Mouse (Mus musculus): ENCODE data around the gene Prickle1.

The Prickle1 gene

GRCm38 (mm10) chr15:93594888-93595698, 598 bp downstream of the Prickle1 start:
- peak; percentile 82 for DNase-seq (ENCODE audit: extremely low spot score, low spot score)

- peak; percentile 50 for DNase-seq (ENCODE audit: extremely low spot score, low spot score)
Measured at GRCm38 (mm10) chr15:93594296-93594887, 1.3 kb downstream of the Prickle1 start.

GRCm38 (mm10) chr15:93592596-93592995, 3.1 kb downstream of the Prickle1 start:
- no peak for DNase-seq (ENCODE audit: extremely low spot score, low spot score)

DNA sequence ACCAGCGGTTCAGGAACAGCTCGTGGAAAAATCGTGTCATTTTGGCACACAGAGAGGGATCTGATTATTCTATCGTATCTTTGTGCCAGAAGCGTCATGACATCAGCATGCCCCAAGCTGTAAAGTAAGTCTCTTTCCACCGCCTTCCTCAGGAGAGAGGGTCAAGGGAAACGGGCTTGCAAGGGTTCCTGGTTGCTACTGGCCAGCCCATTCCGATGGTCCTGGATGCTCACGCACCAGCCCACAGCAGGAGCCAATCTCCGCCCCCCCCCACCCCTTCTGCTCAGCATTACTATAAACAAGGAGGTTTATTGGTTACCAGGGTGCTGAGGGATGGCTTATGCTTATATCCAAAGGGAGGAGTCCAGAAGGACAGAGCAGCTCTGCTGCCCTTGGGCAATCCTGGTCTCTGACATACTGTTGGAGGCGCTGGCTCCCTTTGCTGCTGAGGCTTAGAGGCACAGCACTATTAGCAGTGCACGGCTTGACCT, 3.8 kb downstream of the Prickle1 start:
- peak; percentile 66 for DNase-seq (ENCODE audit: extremely low spot score, low spot score)

DNA sequence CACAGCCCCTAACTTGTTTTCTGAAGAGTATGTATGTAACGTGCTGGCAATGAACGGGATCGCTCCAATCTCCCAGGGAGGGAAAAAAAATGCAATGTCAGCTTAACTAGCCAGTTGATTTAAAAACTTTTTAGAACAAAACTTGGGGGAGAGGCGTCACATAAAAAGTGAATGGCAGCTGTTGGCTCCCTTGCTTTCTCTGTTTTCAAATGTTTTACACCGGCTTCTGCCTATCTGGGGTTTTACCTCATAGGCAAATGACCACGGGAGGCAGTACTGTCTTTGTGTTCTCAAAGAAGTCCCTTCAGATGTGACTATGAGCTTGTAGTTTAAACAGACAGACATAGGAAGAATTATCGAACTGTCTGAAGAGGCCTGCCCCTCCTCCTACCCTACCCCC, 4.3 kb downstream of the Prickle1 start:
- DNase-seq (ENCODE audit: extremely low spot score, low spot score) = no peak

DNA sequence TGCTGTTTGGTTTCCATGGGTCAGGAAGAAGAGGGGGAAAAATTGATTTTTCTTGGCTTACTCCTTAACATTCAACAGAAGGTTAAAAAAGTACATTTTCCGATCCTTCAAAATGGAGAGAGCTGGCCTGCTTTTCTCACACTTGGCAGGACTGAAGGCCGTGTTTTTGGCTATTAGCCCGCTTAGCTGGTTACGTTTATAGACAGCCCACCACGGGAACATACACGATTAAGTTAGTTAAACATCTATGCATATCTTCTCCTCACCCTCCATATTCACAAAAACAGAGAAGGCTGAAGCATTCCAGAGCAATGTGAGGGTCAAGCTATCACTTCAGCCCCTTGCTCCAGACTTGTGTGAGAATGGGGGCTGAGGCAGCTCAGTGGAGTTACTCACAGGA, 7.3 kb downstream of the Prickle1 start:
- no peak for DNase-seq (ENCODE audit: extremely low spot score, low spot score)

DNA sequence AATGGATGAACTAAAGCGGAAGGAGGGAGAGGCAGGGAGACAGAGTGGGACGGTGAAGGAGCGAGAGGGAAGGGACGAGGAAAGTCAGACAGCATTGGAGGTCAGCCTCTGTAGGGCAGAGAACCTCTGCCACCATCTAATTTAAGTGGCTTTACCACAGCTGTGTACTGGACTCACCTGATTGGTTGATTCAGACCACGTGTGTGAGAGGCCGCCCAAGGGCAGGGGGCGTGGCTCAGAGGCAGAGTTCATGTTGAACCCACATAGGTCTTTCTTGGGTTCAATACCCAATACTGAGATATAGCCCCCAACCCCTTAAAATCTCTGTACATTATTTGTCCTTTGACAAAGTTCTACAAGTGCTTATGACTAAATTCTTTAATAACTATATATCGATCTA, 8.0 kb downstream of the Prickle1 start:
- DNase-seq (ENCODE audit: extremely low spot score, low spot score) = no peak

DNA sequence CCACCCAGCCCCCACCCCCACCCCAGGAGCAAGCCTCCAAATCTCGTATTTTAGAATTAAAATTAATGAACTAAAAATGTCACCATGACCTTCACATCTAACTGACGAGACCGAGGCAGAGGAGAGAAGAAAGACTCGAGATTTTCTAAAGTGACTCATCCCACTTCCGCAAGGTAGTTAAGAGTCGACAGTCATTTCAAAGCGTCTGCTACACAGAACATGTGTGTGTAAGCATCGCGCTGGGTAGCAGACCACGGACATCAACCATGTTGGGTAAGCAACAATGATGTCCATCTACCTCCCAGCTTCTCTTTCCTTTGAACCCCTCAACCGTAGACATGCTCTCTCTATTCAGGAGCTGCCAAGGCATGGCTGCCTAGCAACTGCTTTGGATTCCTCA, 12.6 kb downstream of the Prickle1 start:
- no peak for DNase-seq (ENCODE audit: extremely low spot score, low spot score)

DNA sequence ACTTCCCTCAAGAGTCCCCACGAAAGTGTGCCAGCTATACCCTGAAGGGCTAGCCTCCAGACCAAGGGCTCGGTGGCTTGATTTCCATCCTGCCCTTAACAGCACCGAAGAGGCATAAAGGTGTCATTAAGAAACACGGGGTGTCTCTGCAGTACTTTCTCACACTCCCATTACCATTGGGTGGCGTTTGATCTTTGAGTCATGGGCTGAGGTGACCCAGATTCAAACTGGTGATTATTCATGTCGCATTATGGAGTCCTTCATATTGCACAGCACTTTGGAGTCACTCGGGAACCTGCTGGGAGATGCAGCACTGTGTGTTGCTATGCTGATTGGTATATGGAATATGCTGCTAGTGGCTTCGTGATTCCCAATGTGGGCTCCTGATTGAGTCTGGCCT, 14.0 kb downstream of the Prickle1 start:
- no peak for DNase-seq (ENCODE audit: extremely low spot score, low spot score)

DNA sequence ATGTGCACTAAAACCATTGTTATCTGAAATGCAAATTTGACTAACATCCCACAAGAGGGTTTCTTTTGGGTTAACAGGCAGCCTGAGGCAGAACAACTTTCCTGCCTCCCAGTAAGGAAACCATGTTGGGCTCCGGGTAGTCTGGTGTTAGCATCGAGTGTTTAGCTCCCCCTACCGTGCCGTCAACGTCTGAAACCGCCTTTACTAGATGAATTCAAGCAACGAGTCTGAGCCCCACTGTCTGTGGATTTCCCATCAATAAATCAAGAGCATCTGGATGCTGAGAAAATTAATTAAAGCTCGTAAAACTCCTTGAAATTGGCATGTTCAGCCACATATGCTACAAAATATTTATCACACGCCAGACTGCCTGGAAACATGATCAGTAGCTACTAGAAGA, 15.8 kb downstream of the Prickle1 start:
- DNase-seq (ENCODE audit: extremely low spot score, low spot score) = no peak

DNA sequence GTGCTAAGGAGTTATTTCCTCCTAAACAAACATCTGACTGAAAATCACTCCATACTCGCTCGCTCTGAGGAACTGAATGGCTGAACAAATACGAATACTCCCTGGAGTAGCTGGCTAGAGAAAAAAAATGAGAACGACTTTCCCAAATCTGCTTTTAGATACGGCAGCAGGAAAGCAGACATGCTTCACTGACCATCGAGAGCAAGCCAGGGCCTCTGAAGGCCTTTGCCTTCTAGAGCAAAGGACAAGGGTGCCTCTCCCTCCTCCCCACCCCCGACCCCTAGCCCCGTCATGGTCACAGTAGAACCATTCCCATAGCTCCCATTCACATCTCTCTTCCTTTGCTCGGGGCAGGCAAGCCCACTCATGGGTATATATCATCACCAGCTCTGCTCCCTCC, 16.6 kb downstream of the Prickle1 start:
- no peak for DNase-seq (ENCODE audit: extremely low spot score, low spot score)

GRCm38 (mm10) chr15:93576361-93576760, 19.3 kb downstream of the Prickle1 start:
- no peak for DNase-seq (ENCODE audit: extremely low spot score, low spot score)

GRCm38 (mm10) chr15:93575884-93576283, 19.8 kb downstream of the Prickle1 start:
- peak; percentile 76 for DNase-seq (ENCODE audit: extremely low spot score, low spot score)

GRCm38 (mm10) chr15:93572889-93573288, 22.8 kb downstream of the Prickle1 start:
- DNase-seq (ENCODE audit: extremely low spot score, low spot score) = no peak

GRCm38 (mm10) chr15:93570881-93571495, 24.7 kb downstream of the Prickle1 start:
- no peak for DNase-seq (ENCODE audit: extremely low spot score, low spot score)

- no peak for DNase-seq (ENCODE audit: extremely low spot score, low spot score)
Measured at GRCm38 (mm10) chr15:93568911-93569310, 26.8 kb downstream of the Prickle1 start.

DNA sequence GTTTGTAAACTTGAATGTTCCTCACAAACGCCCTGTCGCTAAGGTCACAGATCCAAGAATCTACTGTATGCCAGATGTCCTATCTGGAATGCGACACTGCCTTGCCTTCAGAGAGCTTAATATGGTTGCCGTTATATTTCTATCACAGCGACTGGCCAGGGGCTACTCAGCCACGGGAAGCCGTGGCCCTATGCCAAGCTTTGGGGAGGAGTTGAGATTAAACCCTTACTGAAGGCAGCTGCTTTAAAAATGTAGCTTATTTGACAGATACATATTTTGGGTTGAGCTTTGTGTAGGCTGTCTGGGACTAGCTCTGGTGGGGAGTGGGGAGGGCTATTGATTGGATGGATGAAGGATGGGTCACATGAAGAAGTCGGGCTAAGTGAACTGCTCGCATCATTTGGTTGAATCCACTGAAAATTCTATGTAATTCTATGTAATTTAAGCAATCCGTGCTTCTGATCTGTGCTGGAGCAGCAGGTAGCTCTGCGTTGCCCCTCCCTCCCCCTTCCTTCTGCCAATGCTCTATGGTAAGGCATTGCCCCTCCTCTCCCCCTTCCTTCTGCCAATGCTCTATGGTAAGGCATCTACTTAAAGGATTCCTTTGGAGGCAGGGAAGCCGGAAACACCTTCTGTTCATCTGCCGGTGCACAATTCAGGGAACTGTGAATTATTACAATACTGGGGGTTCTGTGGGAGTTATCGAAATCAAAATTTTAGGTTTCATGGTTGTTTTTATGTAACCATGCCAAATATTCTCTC, 28.0 kb downstream of the Prickle1 start:
- no peak for DNase-seq (ENCODE audit: extremely low spot score, low spot score)

- DNase-seq (ENCODE audit: extremely low spot score, low spot score) = no peak
Measured at GRCm38 (mm10) chr15:93563491-93563890, 32.2 kb downstream of the Prickle1 start.

DNA sequence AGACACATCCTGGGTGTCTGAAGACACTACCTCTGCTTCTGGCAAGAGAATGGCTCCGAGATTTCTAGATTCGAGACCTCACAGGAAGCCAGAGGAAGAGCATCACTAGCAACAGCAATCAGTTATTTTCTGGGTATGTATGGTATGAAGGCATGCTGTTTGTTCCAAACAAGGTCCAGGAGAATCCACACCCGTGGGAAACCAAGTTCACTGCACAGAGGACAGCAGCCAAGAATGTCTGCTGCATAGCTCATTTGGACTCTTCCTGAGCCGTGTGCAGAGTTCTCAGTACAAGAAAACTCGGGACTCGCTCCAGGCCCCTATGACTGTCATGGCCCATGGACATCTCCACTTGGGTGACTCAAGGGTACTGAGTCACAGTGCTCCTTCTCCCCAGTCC, 34.2 kb downstream of the Prickle1 start:
- no peak for DNase-seq (ENCODE audit: extremely low spot score, low spot score)

DNA sequence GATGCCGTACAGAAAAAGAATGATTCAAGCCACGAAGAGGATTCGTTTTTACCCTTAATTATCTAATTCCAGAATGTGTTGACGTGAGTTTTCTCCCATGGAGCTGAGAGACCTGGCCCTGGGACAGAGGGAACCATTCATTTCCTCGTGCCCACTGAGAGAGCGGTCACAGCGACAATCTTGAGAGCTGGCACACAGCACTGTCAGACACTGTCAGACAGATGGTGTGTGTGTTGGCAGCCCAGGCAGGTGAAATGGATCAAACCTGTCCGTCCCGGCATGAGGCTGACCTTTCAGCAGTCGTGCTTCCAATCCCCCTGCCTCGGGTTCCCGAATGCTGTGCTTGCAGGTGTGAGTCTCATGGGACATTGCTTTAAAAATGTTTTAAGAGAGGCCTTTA, 37.3 kb downstream of the Prickle1 start:
- no peak for DNase-seq (ENCODE audit: extremely low spot score, low spot score)

DNA sequence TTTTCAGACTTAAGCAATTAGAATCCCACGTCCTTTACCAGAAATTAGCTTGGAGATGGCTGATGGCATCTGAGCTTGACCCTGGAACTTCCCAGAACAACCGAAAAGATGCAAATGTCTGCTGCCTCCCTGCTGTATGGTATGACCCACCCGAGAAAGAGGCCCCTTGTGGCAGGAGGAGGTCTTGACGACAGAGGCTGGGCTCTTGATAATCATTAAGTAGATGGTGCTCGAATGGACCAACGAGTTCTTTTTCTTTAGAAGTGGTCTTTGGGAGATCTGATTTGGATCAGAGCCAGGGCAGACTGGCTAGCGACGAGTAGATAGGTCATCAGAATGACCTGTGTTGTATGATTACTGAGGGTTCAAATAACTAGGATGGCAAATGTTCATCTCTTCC, 40.0 kb downstream of the Prickle1 start:
- DNase-seq (ENCODE audit: extremely low spot score, low spot score) = no peak

Data from neural tube, embryonic 10.5 days (tissue).